Mouse (Mus musculus) large intestine, adult 2 months (tissue): Measurements from ENCODE around the gene Tdrd9. TPM values are rescaled to one million over a fixed set of nuclear protein-coding genes. Genes with fewer than 3 reads are reported as not detected.

Source experiments
- DNase-seq: peaks from one replicate; pipeline ENCODE4 v3.0.0-alpha.2; 2012; ENCODE audit warnings: low read depth, low spot score
- WGBS: fragments of 180-500 bp; shearing (Covaris S2); methylation state at CpG from one replicate; pipeline ENCODE4 v1.1.7; 2018; 5-methylcytosine and 5-hydroxymethylcytosine counted together
- polyA plus RNA-seq: library from polyadenylated mRNA; depleted of rRNA; stranded (reverse); fragments of >200 nt; gene quantifications from 2 replicates; pipeline ENCODE4 v1.2.3, GENCODE M21; 2012

The Tdrd9 gene
- polyA plus RNA-seq, 1 experiment = 0.16 TPM

- no peak for DNase-seq
- WGBS = 74% methylated on average over 5 of the region's 5 CpGs
Observed at GRCm38 (mm10) chr12:111956173-111956572, 15.2 kb upstream of the Tdrd9 start.

- WGBS = 25% methylated on average over 9 of the region's 9 CpGs
- no peak for DNase-seq
Observed at GRCm38 (mm10) chr12:111958101-111958865, 13.1 kb upstream of the Tdrd9 start.

- WGBS = 77% methylated on average over 5 of the region's 5 CpGs
- no peak for DNase-seq
Observed at GRCm38 (mm10) chr12:111963339-111963738, 8.0 kb upstream of the Tdrd9 start.

GRCm38 (mm10) chr12:111966683-111967173 lies 4.6 kb upstream of the Tdrd9 start, which contains the start of gene Atp5mpl:
Gene Atp5mpl, minus strand, starts transcription at chr12:111966977.
- DNase-seq = no peak
- under 1% methylated on average over 37 of the region's 37 CpGs for WGBS

- no peak for DNase-seq
- 78% methylated on average over 4 of the region's 4 CpGs for WGBS
Observed at GRCm38 (mm10) chr12:111970085-111970484, 1.3 kb upstream of the Tdrd9 start.

- WGBS = 90% methylated on average over 10 of the region's 10 CpGs
Observed at GRCm38 (mm10) chr12:111972504-111972903, 1.1 kb downstream of the Tdrd9 start.

GRCm38 (mm10) chr12:111974578-111974977 lies 3.2 kb downstream of the Tdrd9 start:
- no peak for DNase-seq
- 43% methylated on average over 6 of the region's 6 CpGs for WGBS

More at GRCm38 (mm10) chr12:111972504-111972903, 1.1 kb downstream of the Tdrd9 start:
- DNase-seq = no peak

GRCm38 (mm10) chr12:111977138-111977537 lies 5.8 kb downstream of the Tdrd9 start:
- no peak for DNase-seq
- WGBS = 47% methylated on average over 6 of the region's 6 CpGs

- 74% methylated on average over 6 of the region's 6 CpGs for WGBS
Observed at GRCm38 (mm10) chr12:111978274-111978673, 6.9 kb downstream of the Tdrd9 start.

GRCm38 (mm10) chr12:111980887-111981367 lies 9.6 kb downstream of the Tdrd9 start, which contains the start of gene Rd3l:
Gene Rd3l, minus strand, starts transcription at chr12:111981317.
- WGBS = 62% methylated on average over 6 of the region's 6 CpGs
- no peak for DNase-seq

More at GRCm38 (mm10) chr12:111978274-111978673, 6.9 kb downstream of the Tdrd9 start:
- DNase-seq = no peak

- 68% methylated on average over 8 of the region's 8 CpGs for WGBS
- no peak for DNase-seq
Observed at GRCm38 (mm10) chr12:111981831-111982230, 10.5 kb downstream of the Tdrd9 start.

- no peak for DNase-seq
- 44% methylated on average over 2 of the region's 2 CpGs for WGBS
Observed at GRCm38 (mm10) chr12:111983165-111983564, 11.8 kb downstream of the Tdrd9 start.

- 37% methylated on average over 9 of the region's 9 CpGs for WGBS
Observed at GRCm38 (mm10) chr12:111986756-111987155, 15.4 kb downstream of the Tdrd9 start.

GRCm38 (mm10) chr12:111992626-111993025 lies 21.3 kb downstream of the Tdrd9 start:
- no peak for DNase-seq
- 75% methylated on average over 5 of the region's 5 CpGs for WGBS

More at GRCm38 (mm10) chr12:111986756-111987155, 15.4 kb downstream of the Tdrd9 start:
- DNase-seq = no peak

- no peak for DNase-seq
- 85% methylated on average over 2 of the region's 2 CpGs for WGBS
Observed at GRCm38 (mm10) chr12:111995161-111995560, 23.8 kb downstream of the Tdrd9 start.

GRCm38 (mm10) chr12:111999735-112000134 lies 28.4 kb downstream of the Tdrd9 start:
- WGBS = 92% methylated on average over 7 of the region's 7 CpGs

GRCm38 (mm10) chr12:112001223-112001622 lies 29.9 kb downstream of the Tdrd9 start:
- peak; percentile 19 for DNase-seq
- 17% methylated on average over 8 of the region's 8 CpGs for WGBS

More at GRCm38 (mm10) chr12:111999735-112000134, 28.4 kb downstream of the Tdrd9 start:
- no peak for DNase-seq

- no peak for DNase-seq
- WGBS = 41% methylated on average over 12 of the region's 12 CpGs
Observed at GRCm38 (mm10) chr12:112012511-112013270, 41.3 kb downstream of the Tdrd9 start.

- no peak for DNase-seq
- WGBS = 44% methylated on average over 14 of the region's 14 CpGs
Observed at GRCm38 (mm10) chr12:112013271-112013801, 42.0 kb downstream of the Tdrd9 start.

- WGBS = 75% methylated on average over 4 of the region's 4 CpGs
Observed at GRCm38 (mm10) chr12:112016346-112016745, 45.0 kb downstream of the Tdrd9 start.

More at GRCm38 (mm10) chr12:112016346-112016745, 45.0 kb downstream of the Tdrd9 start:
- no peak for DNase-seq
